Mouse (Mus musculus): Measurements from ENCODE around the gene Npb.

GRCm38 (mm10) chr11:120643601-120643987 is 35.3 kb downstream of the Npb start, which contains the start of gene Pycr1:
- TF ChIP-seq CTCF (IDR thresholded peaks at IDR 0.05; ENCODE audit: borderline replicate concordance, extremely low read depth, insufficient read depth, insufficient read length), result no peak
- peak; percentile 36; the same call in 1 of the 2 replicates for TF ChIP-seq POLR2A (IDR thresholded peaks at IDR 0.05; ENCODE audit: borderline replicate concordance, extremely low read depth, insufficient read depth, insufficient read length, poor library complexity, severe bottlenecking)

All from brain, embryonic 14.5 days (tissue).